Mouse (Mus musculus): ENCODE results near the gene Panx3.

Panx3 gene

GRCm38 (mm10) chr9:37632305-37632704 is 36.7 kb downstream of the Panx3 start:
- DNase-seq = no peak

DNA sequence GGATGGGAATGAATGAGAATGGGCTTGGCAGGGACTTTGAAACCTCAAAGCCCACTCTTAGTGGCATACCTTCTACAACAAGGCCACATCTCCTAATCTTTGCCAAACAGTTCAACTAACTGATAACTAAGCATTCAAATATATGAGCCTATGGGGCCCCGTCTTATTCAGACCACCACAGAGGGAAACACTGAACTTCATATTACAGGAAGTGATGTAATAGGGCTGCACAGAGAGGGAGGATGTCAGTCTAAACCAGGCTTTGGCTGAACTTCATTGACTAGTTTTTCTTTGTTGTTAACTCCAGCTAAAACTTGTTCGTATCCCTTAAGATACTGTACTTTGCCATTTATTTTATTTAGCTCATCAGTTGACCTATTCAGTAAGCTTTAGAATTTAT is 39.1 kb downstream of the Panx3 start:
- no peak for DNase-seq

DNA sequence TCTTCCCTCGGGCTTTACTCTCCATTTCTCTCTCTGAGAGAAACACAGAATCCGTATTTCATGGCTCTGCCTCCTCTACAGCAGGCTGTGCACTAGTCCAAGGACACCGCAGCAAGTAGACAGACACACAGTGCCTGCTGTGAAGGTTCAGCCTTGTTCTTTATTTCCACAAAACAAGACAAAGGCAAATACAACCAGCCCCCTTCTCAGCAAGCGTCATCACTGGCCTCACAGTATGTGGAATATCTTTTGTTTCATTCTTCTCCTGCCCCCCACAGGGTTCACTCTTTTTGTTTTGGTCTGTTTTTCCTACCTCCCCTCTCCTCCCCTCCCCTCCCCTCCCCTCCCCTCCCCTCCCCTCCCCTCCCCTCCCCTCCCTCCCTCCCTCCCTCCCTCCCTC is 40.5 kb downstream of the Panx3 start:
- DNase-seq = no peak

DNA sequence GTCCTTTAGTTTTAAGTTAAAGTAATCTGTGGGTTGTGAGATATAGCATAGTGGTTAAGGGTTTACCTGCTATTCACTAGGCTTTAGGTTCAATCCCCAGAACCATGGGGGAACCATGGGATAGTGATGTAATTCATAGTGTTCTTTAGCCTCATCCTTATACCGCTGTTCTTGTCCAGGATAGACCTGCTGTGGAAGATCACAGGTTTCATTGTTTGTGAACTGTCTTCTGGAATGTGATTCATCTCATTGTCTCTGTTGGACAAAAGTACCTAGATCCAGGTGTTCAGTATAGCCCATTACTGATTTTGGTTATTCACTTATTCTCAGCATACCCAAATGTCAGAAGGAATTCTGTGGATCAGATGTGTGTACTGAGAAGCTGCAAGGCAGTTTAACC is 41.8 kb downstream of the Panx3 start:
- DNase-seq = no peak

DNA sequence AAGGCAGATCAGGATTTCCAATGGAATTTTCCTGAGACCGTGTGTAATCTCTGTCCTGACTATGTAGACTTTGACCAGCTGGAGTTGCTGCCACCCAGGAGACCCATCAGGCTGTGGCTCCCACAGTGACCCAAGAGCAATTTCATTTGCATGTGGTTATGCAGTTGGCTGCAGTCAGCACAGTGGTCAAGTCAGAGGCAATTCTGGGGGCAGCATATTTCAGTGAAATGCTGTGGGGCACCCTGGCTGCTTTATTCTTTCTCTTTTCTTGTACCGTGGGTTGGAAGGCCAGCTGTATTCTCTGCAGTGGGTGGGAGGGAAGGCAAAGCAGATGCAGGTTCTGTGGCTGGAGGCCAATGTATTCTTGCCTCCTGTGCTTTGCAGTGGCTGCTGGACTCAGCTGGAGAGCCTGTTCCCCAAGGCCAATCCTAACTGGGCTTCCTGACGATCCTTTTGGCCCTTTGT is 42.9 kb downstream of the Panx3 start:
- peak; percentile 21 to 27 for DNase-seq

DNA sequence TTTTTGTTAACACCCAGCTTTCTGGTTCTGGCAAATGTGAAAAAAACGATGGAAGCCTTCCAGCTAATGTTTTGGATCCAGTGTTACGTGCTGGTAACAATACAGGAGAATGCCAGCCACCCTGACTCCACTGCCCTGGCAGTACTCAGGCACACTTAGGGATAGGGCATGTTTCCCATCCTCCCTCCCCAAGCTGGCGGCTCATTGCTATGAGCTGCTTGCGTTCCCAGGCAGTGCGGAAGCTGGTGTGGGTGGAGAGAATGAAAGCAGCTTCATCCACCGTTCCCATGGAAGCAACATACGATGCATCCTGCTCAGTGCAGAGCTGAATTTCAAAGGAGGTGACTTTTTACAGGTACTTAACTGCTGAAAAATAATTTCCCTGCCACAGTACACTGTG is 43.4 kb downstream of the Panx3 start:
- peak; percentile 67 to 70 for DNase-seq

DNA sequence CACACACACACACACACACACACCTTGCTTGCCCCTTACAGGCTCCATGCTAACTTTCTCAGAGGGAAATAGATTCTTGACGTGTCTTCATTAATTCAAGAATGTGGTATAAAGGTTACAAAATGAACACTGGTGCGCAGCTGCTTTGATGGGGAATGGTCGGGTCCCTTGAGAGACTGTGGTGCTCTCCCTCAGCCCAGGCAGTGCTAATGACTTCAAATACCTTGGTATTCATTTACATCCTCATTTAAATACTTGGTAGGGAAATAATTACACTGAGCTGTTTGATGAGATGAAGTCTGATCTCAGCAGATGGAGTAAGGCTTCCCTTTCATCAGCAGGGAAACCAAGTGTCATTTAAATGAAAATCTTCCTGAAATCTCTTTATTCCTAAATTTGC is 43.9 kb downstream of the Panx3 start:
- no peak for DNase-seq

- no peak for DNase-seq
Measured at GRCm38 (mm10) chr9:37624502-37624901, 44.5 kb downstream of the Panx3 start.

DNA sequence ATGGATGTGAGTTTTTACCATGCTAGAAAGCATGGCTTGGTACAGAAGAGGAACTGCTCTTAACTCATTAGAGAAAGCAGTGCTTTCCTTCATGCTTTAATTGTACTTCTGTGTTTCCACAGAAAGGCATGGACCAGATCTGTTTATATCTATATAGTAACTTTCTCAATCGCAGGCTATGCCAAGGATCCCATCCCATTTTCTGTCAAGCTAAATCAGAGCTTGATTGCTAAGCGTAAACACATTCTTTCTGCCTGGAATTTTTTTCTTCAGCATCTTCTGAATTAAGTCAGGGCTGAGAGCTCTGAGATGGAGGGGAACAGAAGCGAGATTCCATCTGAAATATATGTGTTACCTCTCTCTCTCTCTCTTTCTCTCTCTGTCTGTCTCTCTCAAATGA is 45.1 kb downstream of the Panx3 start:
- DNase-seq = no peak

DNA sequence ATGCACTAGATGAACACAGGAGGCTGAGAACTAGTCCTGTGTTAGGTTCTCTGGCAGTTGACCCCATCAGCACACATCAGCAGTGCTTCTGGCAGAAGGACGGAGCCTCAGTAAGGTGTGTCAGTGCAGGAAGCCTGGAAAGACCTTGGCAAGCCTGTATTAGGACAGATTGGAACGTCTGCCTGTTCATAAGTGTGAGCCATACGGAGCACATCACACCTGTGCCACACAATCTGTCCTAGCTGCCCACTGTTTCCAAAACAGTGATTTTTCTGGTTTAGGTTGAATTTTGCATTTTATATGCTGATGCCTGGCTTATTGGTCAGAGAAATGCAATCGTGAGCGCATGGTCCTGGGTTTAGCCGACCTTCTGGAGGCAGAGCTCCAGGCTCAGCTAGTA is 47.7 kb downstream of the Panx3 start:
- peak; percentile 75 to 79 for DNase-seq

DNA sequence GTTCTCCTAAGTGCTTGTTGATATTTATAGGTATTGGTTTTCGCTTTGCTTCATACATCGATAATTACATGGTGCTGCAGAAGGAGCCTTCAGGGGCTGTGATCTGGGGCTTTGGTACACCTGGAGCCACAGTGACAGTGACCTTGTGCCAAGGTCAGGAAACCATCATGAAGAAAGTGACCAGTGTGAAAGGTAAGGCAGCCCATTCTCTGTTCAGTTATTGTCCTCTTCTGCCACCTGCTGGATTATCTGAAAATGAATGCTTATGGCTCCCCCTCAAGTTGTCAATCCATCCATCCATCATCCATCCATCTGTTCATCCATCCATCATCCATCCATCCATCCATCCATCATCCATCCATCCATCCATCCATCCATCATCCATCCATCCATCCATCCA is 52.3 kb downstream of the Panx3 start:
- peak; percentile 35 to 56 for DNase-seq

- no peak for DNase-seq
Measured at GRCm38 (mm10) chr9:37615220-37615619, 53.8 kb downstream of the Panx3 start.

DNA sequence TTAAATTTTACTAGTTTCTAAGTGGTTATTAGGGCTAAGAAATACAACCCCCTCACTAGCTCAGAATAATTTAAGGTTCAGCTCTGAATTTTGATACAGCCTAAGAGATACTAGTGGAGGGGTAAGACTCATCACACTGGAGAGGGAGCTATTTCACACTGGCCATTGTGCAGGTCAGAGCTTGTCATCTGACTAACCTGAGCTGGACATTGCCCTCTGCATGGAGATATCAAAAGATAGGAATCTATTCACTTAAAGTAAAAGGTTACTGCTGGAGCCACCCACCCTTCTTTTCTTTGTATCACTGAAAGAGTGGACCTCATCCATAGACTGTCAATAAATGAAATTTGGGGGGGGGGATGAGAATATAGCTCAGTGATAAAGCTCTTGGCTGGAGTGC is 54.7 kb downstream of the Panx3 start:
- DNase-seq = peak in 1 of 2 experiments; percentile 9

DNA sequence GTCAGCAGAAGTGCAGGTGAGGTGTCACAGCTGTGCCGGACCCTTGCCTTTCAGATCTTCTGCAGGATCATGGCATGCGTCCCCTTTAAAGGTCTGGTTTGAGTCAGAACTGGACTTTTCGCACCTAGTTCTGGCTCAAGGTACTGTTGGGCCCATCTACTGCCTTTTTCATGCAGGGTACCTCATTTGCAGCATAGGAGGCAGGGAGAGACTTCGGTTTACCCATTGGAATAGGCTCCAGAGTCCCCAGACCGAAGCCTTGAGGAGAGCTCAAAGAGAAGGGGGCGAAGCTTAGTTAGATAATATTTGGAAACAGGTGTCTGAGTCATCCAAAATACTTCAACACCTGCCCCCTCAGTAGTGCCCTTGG is 55.1 kb downstream of the Panx3 start:
- DNase-seq = no peak

GRCm38 (mm10) chr9:37613182-37613910 is 55.7 kb downstream of the Panx3 start, which contains the start of gene Spa17:
Gene Spa17, minus strand, starts transcription at chr9:37613722.
- DNase-seq = peak; percentile 89 to 94
